15 mouse cellular contexts compared by ENCODE assay signal in the genomic region with DNA sequence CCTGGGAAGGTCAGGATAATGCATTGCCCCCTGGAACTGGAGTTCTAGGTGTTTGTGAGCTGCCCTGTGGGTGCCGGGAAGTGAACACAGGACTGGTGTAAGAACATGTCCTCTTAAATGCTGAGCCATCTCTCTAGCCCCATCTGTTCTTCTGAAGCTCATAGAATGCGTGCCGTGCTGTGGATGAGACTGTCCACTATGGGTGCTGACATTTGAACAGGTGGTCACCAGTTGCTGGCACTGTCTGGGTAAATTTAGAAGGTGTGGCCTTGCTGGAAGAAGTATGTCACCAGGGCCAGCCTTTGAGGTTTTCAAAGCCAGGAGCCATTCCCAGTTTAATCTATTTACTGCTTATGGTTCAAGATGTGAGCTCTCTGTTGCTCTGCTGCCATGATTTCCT.
"Had no signal": no experiment of that assay in that cellular context is flagged by ENCODE, and none has a peak within 500 bp of the region (broad histone marks: within the 10 kb centered on the region; RNA-seq: fewer than 3 reads in every experiment).

No protein-coding gene starts in this region.

- H3K27me3 ChIP-seq: neural tube, embryonic 12.5 days; stomach, embryonic 15.5 days had no signal

- H3K4me2 ChIP-seq: lung, embryonic 14.5 days; midbrain, embryonic 12.5 days; neural tube, embryonic 12.5 days; stomach, embryonic 15.5 days had no signal

- H3K4me3 ChIP-seq: midbrain, embryonic 10.5 days; midbrain, embryonic 12.5 days; neural tube, embryonic 12.5 days; stomach, embryonic 15.5 days had no signal

- H3K36me3 ChIP-seq: midbrain, embryonic 10.5 days; midbrain, embryonic 12.5 days; neural tube, embryonic 12.5 days; stomach, embryonic 15.5 days had no signal

- DNase-seq: lung, adult 18-20 months; lung, embryonic 14.5 days; lung, postnatal 10 days; lung, postnatal 4 days; midbrain, embryonic 14.5 days; retina, postnatal 1 day; right cerebral cortex, adult 18-20 months; right cerebral cortex, postnatal 14 days; thymus, adult 2 months; thymus, postnatal 25 days; thymus, postnatal 4 days had no signal
